Mouse (Mus musculus): ENCODE measurements at regions not wholly inside any gene's neighbourhood (a gene's known extent, or its start where the extent isn't known, plus 50 kb on each side); places are given as distances from the start of the nearest gene placed in this dataset.

- TF ChIP-seq TCF12 (IDR thresholded peaks at IDR 0.05; ENCODE audit: insufficient read depth, poor library complexity, severe bottlenecking) (no peak), POLR2A (IDR thresholded peaks at IDR 0.05; ENCODE audit: insufficient read length, low read depth) (no peak), MAX (IDR thresholded peaks at IDR 0.05; ENCODE audit: low read depth) (no peak)
These were observed 299.9 kb upstream of the Camk1g start for GRCm38 (mm10) chr1:193670008-193670407.

Measured in myocyte (in vitro differentiated cells).